Mouse (Mus musculus) midbrain, embryonic 15.5 days (tissue): ENCODE measurements around the gene Anxa11. TPM values are rescaled to one million over a fixed set of nuclear protein-coding genes. Genes with fewer than 3 reads are reported as not detected.
A peak's percentile ranks its signal among the peaks of the same experiment; 100 is the strongest.
"Not testable (repeated sequence)": the region's sequence is repeated elsewhere in the genome, so short reads cannot be mapped to it uniquely, and the experiment has no call there.

ENCODE experiments used
- ATAC-seq: fragments of 200-750 bp; cut with Nextera tagmentation; replicated peaks from 2 replicates; pipeline ENCODE4 v1.8.0; 2017; ENCODE audit warnings: moderate TSS enrichment
- H3K27ac ChIP-seq: fragments of 300-500 bp; sonication (generic); 2 replicates; pipeline ENCODE4 v1.5.1; 2015; ENCODE audit warnings: mild to moderate bottlenecking, inconsistent platforms
- H3K27me3 ChIP-seq: fragments of 300-500 bp; sonication (generic); replicated peaks from 2 replicates; pipeline ENCODE4 v1.6.1; 2015; ENCODE audit warnings: inconsistent platforms
- H3K36me3 ChIP-seq: fragments of 300-500 bp; sonication (generic); replicated peaks from 2 replicates; pipeline ENCODE4 v1.6.1; 2015; ENCODE audit warnings: inconsistent platforms
- H3K4me1 ChIP-seq: fragments of 300-500 bp; sonication (generic); 2 replicates; pipeline ENCODE4 v1.6.1; 2015; ENCODE audit warnings: inconsistent platforms
- H3K4me2 ChIP-seq: fragments of 300-500 bp; sonication (generic); 2 replicates; pipeline ENCODE4 v1.6.1; 2015; ENCODE audit warnings: inconsistent platforms, mild to moderate bottlenecking, moderate library complexity
- H3K4me3 ChIP-seq: fragments of 300-500 bp; sonication (generic); 2 replicates; pipeline ENCODE4 v1.5.1; 2015; ENCODE audit warnings: mild to moderate bottlenecking, inconsistent platforms
- H3K9ac ChIP-seq: fragments of 300-500 bp; sonication (generic); 2 replicates; pipeline ENCODE4 v1.6.1; 2015; ENCODE audit warnings: mild to moderate bottlenecking, inconsistent platforms
- H3K9me3 ChIP-seq: fragments of 300-500 bp; sonication (generic); 2 replicates; pipeline ENCODE4 v1.6.1; 2016; ENCODE audit warnings: inconsistent platforms
- WGBS: fragments of 180-500 bp; shearing (Covaris S2); methylation state at CpG from one replicate; pipeline ENCODE4 v1.1.7; 2015; ENCODE audit warnings: mixed read lengths; 5-methylcytosine and 5-hydroxymethylcytosine counted together
- polyA plus RNA-seq: library from polyadenylated mRNA; unstranded; fragments of >200 nt; fragmentation: Nextera tagmentation; extraction: Ambion mirVana; gene quantifications from 2 replicates; pipeline ENCODE4 v1.2.1, GENCODE M21; 2015

Gene Anxa11
- polyA plus RNA-seq, result 2.5 and 2.6 TPM in 2 replicates

GRCm38 (mm10) chr14:25841991-25842687 lies at the start of gene Anxa11:
Gene Anxa11 (plus strand): TSS chr14:25842156.
- ATAC-seq, result no peak
- Histone ChIP-seq H3K36me3 (no peaks in the 10 kb centered on the region), H3K27ac (no peak within 1 kb of the TSS), H3K9ac (peak within 1 kb of the TSS; percentile 11; the same call in 1 of the 2 replicates), H3K9me3 (no peaks in the 10 kb centered on the region), H3K4me3 (peak within 1 kb of the TSS; percentile 44), H3K4me2 (peak within 1 kb of the TSS; percentile 89), H3K27me3 (peaks cover 31% of the 10 kb centered on the region), H3K4me1 (peaks cover 14% of the 10 kb centered on the region)
- under 1% methylated on average over 54 of the region's 54 CpGs for WGBS

GRCm38 (mm10) chr14:25794331-25794730 lies 47.6 kb upstream of the Anxa11 start:
- WGBS, result 96% methylated on average over 2 of the region's 2 CpGs
- Histone ChIP-seq H3K27me3 (no peaks in the 10 kb centered on the region), H3K9ac (no peak overlapping the region), H3K9me3 (no peaks in the 10 kb centered on the region), H3K4me3 (no peak overlapping the region), H3K36me3 (no peaks in the 10 kb centered on the region), H3K4me2 (no peak overlapping the region), H3K27ac (no peak overlapping the region), H3K4me1 (no peaks in the 10 kb centered on the region)
- no peak for ATAC-seq

GRCm38 (mm10) chr14:25795067-25795466 lies 46.9 kb upstream of the Anxa11 start:
- no peak overlapping the region for H3K4me3 ChIP-seq
- WGBS, result 67% methylated on average over 6 of the region's 6 CpGs
- H3K4me1 ChIP-seq, result no peaks in the 10 kb centered on the region
- H3K27me3 ChIP-seq, result no peaks in the 10 kb centered on the region
- no peak overlapping the region for H3K27ac ChIP-seq
- ATAC-seq, result no peak
- no peaks in the 10 kb centered on the region for H3K36me3 ChIP-seq
- H3K9ac ChIP-seq, result no peak overlapping the region
- no peak overlapping the region for H3K4me2 ChIP-seq
- H3K9me3 ChIP-seq, result no peaks in the 10 kb centered on the region

- H3K36me3 ChIP-seq, result no peaks in the 10 kb centered on the region
- H3K27ac ChIP-seq, result no peak overlapping the region
- no peaks in the 10 kb centered on the region for H3K9me3 ChIP-seq
- ATAC-seq, result no peak
- no peak overlapping the region for H3K9ac ChIP-seq
- H3K27me3 ChIP-seq, result peaks cover under 1% of the 10 kb centered on the region; the same call in 1 of the 2 replicates
- H3K4me2 ChIP-seq, result no peak overlapping the region
- WGBS, result 31% methylated on average over 10 of the region's 10 CpGs
- no peak overlapping the region for H3K4me3 ChIP-seq
- no peaks in the 10 kb centered on the region for H3K4me1 ChIP-seq
Observed at GRCm38 (mm10) chr14:25795561-25796174, 46.3 kb upstream of the Anxa11 start.

GRCm38 (mm10) chr14:25796619-25797018 lies 45.3 kb upstream of the Anxa11 start:
- WGBS, result 84% methylated on average over 7 of the region's 7 CpGs
- Histone ChIP-seq H3K4me3 (no peak overlapping the region), H3K4me2 (no peak overlapping the region), H3K36me3 (no peaks in the 10 kb centered on the region), H3K4me1 (no peaks in the 10 kb centered on the region), H3K9ac (no peak overlapping the region), H3K27me3 (peaks cover 4% of the 10 kb centered on the region; the same call in 1 of the 2 replicates), H3K27ac (no peak overlapping the region), H3K9me3 (no peaks in the 10 kb centered on the region)
- no peak for ATAC-seq

GRCm38 (mm10) chr14:25800166-25800960 lies 41.6 kb upstream of the Anxa11 start:
- no peak overlapping the region for H3K27ac ChIP-seq
- no peak overlapping the region for H3K4me3 ChIP-seq
- peak overlapping the region; percentile 24; the same call in 1 of the 2 replicates for H3K4me2 ChIP-seq
- H3K36me3 ChIP-seq, result no peaks in the 10 kb centered on the region
- no peaks in the 10 kb centered on the region for H3K9me3 ChIP-seq
- no peaks in the 10 kb centered on the region for H3K4me1 ChIP-seq
- WGBS, result 31% methylated on average over 19 of the region's 19 CpGs
- H3K9ac ChIP-seq, result no peak overlapping the region
- no peak for ATAC-seq
- H3K27me3 ChIP-seq, result peaks cover 4% of the 10 kb centered on the region; the same call in 1 of the 2 replicates

GRCm38 (mm10) chr14:25802511-25802910 lies 39.4 kb upstream of the Anxa11 start:
- no peak overlapping the region for H3K4me3 ChIP-seq
- H3K4me2 ChIP-seq, result no peak overlapping the region
- no peaks in the 10 kb centered on the region for H3K4me1 ChIP-seq
- no peak for ATAC-seq
- H3K27ac ChIP-seq, result no peak overlapping the region
- H3K9me3 ChIP-seq, result no peaks in the 10 kb centered on the region
- H3K9ac ChIP-seq, result no peak overlapping the region
- H3K27me3 ChIP-seq, result peaks cover 4% of the 10 kb centered on the region; the same call in 1 of the 2 replicates
- H3K36me3 ChIP-seq, result no peaks in the 10 kb centered on the region

- H3K27me3 ChIP-seq, result peaks cover 4% of the 10 kb centered on the region; the same call in 1 of the 2 replicates
- H3K9ac ChIP-seq, result no peak overlapping the region
- no peak for ATAC-seq
- no peak overlapping the region for H3K4me2 ChIP-seq
- no peaks in the 10 kb centered on the region for H3K4me1 ChIP-seq
- 37% methylated on average over 3 of the region's 3 CpGs for WGBS
- H3K27ac ChIP-seq, result no peak overlapping the region
- no peaks in the 10 kb centered on the region for H3K36me3 ChIP-seq
- H3K9me3 ChIP-seq, result no peaks in the 10 kb centered on the region
- no peak overlapping the region for H3K4me3 ChIP-seq
Observed at GRCm38 (mm10) chr14:25803246-25803809, 38.6 kb upstream of the Anxa11 start.

- no peaks in the 10 kb centered on the region for H3K36me3 ChIP-seq
- H3K9ac ChIP-seq, result no peak overlapping the region
- H3K4me3 ChIP-seq, result no peak overlapping the region
- H3K27me3 ChIP-seq, result peaks cover 2% of the 10 kb centered on the region; the same call in 1 of the 2 replicates
- WGBS, result 51% methylated on average over 7 of the region's 7 CpGs
- H3K27ac ChIP-seq, result no peak overlapping the region
- ATAC-seq, result no peak
- H3K4me2 ChIP-seq, result no peak overlapping the region
- no peaks in the 10 kb centered on the region for H3K4me1 ChIP-seq
- no peaks in the 10 kb centered on the region for H3K9me3 ChIP-seq
Observed at GRCm38 (mm10) chr14:25805871-25806270, 36.1 kb upstream of the Anxa11 start.

GRCm38 (mm10) chr14:25806561-25806960 lies 35.4 kb upstream of the Anxa11 start:
- 93% methylated on average over 7 of the region's 7 CpGs for WGBS
- Histone ChIP-seq H3K4me1 (no peaks in the 10 kb centered on the region), H3K27ac (no peak overlapping the region), H3K4me2 (no peak overlapping the region), H3K36me3 (no peaks in the 10 kb centered on the region), H3K4me3 (no peak overlapping the region), H3K9ac (no peak overlapping the region), H3K27me3 (no peaks in the 10 kb centered on the region), H3K9me3 (no peaks in the 10 kb centered on the region)
- ATAC-seq, result no peak

- WGBS, result 66% methylated on average over 1 of the region's 1 CpGs
- not testable (repeated sequence) for ATAC-seq, H3K9ac ChIP-seq, H3K4me1 ChIP-seq, H3K9me3 ChIP-seq, H3K4me2 ChIP-seq, H3K4me3 ChIP-seq, H3K27me3 ChIP-seq, H3K27ac ChIP-seq, H3K36me3 ChIP-seq
Observed at GRCm38 (mm10) chr14:25811026-25811425, 30.9 kb upstream of the Anxa11 start.

GRCm38 (mm10) chr14:25814140-25814539 lies 27.8 kb upstream of the Anxa11 start:
- no peak overlapping the region for H3K9ac ChIP-seq
- no peak overlapping the region for H3K27ac ChIP-seq
- no peak for ATAC-seq
- no peaks in the 10 kb centered on the region for H3K36me3 ChIP-seq
- H3K4me3 ChIP-seq, result no peak overlapping the region
- H3K4me1 ChIP-seq, result no peaks in the 10 kb centered on the region
- no peaks in the 10 kb centered on the region for H3K9me3 ChIP-seq
- H3K4me2 ChIP-seq, result no peak overlapping the region
- no peaks in the 10 kb centered on the region for H3K27me3 ChIP-seq
